Mouse (Mus musculus) ES-E14 (cell line): ENCODE results near the gene Ogfrl1. TPM values are rescaled to one million over a fixed set of nuclear protein-coding genes. Genes with fewer than 3 reads are reported as not detected.

Source experiments
- DNase-seq: peaks from one replicate; pipeline ENCODE4 v3.0.0-alpha.2; 2013; ENCODE audit warnings: low read depth, low spot score
- H3K27ac ChIP-seq: 2 replicates; pipeline ENCODE4 v1.5.1; 2012; ENCODE audit warnings: low read depth, mild to moderate bottlenecking, low read length, moderate library complexity, mixed read lengths; ENCODE audit not compliant: poor library complexity, insufficient read depth, severe bottlenecking
- H3K36me3 ChIP-seq: 2 replicates; pipeline ENCODE4 v1.6.1; 2012; ENCODE audit warnings: mild to moderate bottlenecking, low read length, moderate library complexity, mixed read lengths; ENCODE audit not compliant: control insufficient read depth, poor library complexity, insufficient read depth, severe bottlenecking
- H3K4me1 ChIP-seq, 2 experiments: fragments of 150-350 bp in 1 of 2; sonication (generic) in 1 of 2; 2 replicates each; pipeline ENCODE4 v1.6.1; 2012; ENCODE audit warnings: low read length in 2 of 2, mild to moderate bottlenecking in 1 of 2, mixed read lengths in 1 of 2; ENCODE audit not compliant: control insufficient read depth in 2 of 2, insufficient read depth in 2 of 2, poor library complexity in 1 of 2
- H3K4me3 ChIP-seq, 2 experiments: fragments of 150-350 bp in 1 of 2; sonication (generic) in 1 of 2; 2 replicates each; pipeline ENCODE4 v1.5.1; 2012; ENCODE audit warnings: low read length in 2 of 2, low read depth in 1 of 2, mild to moderate bottlenecking in 1 of 2, mixed read lengths in 1 of 2; ENCODE audit not compliant: insufficient read depth in 1 of 2, poor library complexity in 1 of 2, severe bottlenecking in 1 of 2
- H3K9ac ChIP-seq: 2 replicates; pipeline ENCODE4 v1.6.1; 2012; ENCODE audit warnings: low read depth, mild to moderate bottlenecking, low read length, mixed read lengths; ENCODE audit not compliant: poor library complexity, insufficient read depth, severe bottlenecking
- H3K9me3 ChIP-seq: fragments of 150-350 bp; sonication (generic); 2 replicates; pipeline ENCODE4 v1.6.1; 2012; ENCODE audit warnings: low read depth, mild to moderate bottlenecking, low read length; ENCODE audit not compliant: control insufficient read depth, insufficient read depth
- CHD2 ChIP-seq: IDR thresholded peaks from 2 replicates; pipeline ENCODE4 v1.6.1; 2014; ENCODE audit warnings: mild to moderate bottlenecking, low read depth, low read length, inconsistent platforms
- HCFC1 ChIP-seq: IDR thresholded peaks from 2 replicates; pipeline ENCODE4 v1.6.1; 2012; ENCODE audit warnings: low read length, inconsistent platforms, borderline replicate concordance; ENCODE audit not compliant: insufficient read depth
- MAFK ChIP-seq: IDR thresholded peaks from 2 replicates; pipeline ENCODE4 v1.6.1; 2014; ENCODE audit warnings: mild to moderate bottlenecking, low read depth, low read length, inconsistent platforms; ENCODE audit not compliant: insufficient read depth
- ZC3H11A ChIP-seq: IDR thresholded peaks from 2 replicates; pipeline ENCODE4 v1.6.1; 2012; ENCODE audit warnings: low read depth, mild to moderate bottlenecking, inconsistent platforms, low read length, borderline replicate concordance
- ZNF384 ChIP-seq: IDR thresholded peaks from 2 replicates; pipeline ENCODE4 v1.6.1; 2012; ENCODE audit warnings: low read depth, low read length, inconsistent platforms
- in situ Hi-C, 2 experiments: fragments of 600-800 bp; cut with MboI; formaldehyde crosslinking; loops; one replicate each; pipeline ENCODE4 v1.15.1; 2025; ENCODE audit warnings: low sequenced_read_pairs in 2 of 2, inconsistent platforms in 1 of 2; ENCODE audit not compliant: unreplicated experiment in 2 of 2
- total RNA-seq: library from RNA; depleted of rRNA; stranded (reverse); fragments of 300-350 nt; gene quantifications from 2 replicates; pipeline ENCODE4 v1.2.3, GENCODE M21; 2012

The Ogfrl1 gene
- total RNA-seq, 1 experiment: 3.9 TPM

- in situ Hi-C loops: no loop called here
- Histone ChIP-seq H3K4me3 (no peak overlapping the region), H3K27ac (no peak overlapping the region), H3K9me3 (no peaks in the 10 kb centered on the region), H3K9ac (no peak overlapping the region), H3K36me3 (peaks cover 3% of the 10 kb centered on the region), H3K4me1 (peaks cover 0 to 2% of the 10 kb centered on the region in 2 experiments; a peak in 2 of 4 replicates)
- TF ChIP-seq ZNF384: no peak
- TF ChIP-seq ZC3H11A: no peak
- no peak for TF ChIP-seq CHD2
- no peak for TF ChIP-seq MAFK
- TF ChIP-seq HCFC1: no peak
- no peak for DNase-seq
Observed at GRCm38 (mm10) chr1:23374156-23374555, 23.4 kb downstream of the Ogfrl1 start.

DNA sequence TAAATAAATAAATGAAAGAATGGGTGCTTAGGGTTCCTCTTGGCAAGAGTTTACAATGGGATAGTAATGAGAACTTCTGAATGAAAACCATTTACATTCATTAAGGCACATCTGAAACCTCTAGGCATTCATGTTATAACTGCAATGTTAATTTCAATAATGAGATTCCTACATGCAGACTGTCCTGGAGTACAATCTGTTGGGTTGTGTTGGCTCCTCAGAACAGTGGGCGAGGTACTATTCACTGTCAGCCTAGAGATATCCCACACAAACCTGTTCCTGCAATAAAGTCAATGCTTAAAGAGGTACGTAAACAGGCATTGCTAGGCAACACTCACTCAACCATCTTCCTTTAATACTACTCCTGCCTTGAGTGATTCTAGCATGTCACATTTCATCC is 32.0 kb downstream of the Ogfrl1 start:
- Histone ChIP-seq H3K9ac (no peak overlapping the region), H3K27ac (no peak overlapping the region), H3K9me3 (no peaks in the 10 kb centered on the region), H3K36me3 (no peaks in the 10 kb centered on the region; the same call in 1 of the 2 replicates), H3K4me3 (no peak overlapping the region), H3K4me1 (no peaks in the 10 kb centered on the region)
- in situ Hi-C loops: no loop called here
- TF ChIP-seq HCFC1 (no peak), MAFK (no peak), ZC3H11A (no peak), ZNF384 (no peak), CHD2 (no peak)
- DNase-seq: no peak

DNA sequence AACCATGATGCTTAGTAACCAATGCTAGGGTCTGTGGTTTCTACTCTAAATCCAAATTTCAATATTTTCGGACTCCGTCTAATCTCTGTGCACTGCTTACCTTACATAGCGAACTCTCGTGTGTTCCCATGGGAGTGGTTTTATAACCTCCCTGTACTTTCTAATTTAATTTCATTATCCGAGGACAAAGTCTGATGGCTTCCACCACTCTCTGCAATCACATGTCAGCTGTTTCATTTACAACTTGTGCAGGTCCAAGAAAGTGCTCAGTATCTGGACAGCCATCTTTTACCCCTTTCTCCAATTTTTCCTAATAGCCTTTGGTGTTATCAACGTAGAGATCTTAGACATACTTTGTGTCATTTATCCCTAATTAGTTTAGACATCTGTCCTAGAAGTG is 44.7 kb downstream of the Ogfrl1 start:
- in situ Hi-C loops: no loop called here
- Histone ChIP-seq H3K4me1 (no peaks in the 10 kb centered on the region), H3K9ac (no peak overlapping the region), H3K27ac (no peak overlapping the region), H3K36me3 (no peaks in the 10 kb centered on the region), H3K9me3 (no peaks in the 10 kb centered on the region), H3K4me3 (no peak overlapping the region)
- DNase-seq: no peak
- TF ChIP-seq MAFK (no peak), CHD2 (no peak), HCFC1 (no peak), ZNF384 (no peak), ZC3H11A (no peak)

DNA sequence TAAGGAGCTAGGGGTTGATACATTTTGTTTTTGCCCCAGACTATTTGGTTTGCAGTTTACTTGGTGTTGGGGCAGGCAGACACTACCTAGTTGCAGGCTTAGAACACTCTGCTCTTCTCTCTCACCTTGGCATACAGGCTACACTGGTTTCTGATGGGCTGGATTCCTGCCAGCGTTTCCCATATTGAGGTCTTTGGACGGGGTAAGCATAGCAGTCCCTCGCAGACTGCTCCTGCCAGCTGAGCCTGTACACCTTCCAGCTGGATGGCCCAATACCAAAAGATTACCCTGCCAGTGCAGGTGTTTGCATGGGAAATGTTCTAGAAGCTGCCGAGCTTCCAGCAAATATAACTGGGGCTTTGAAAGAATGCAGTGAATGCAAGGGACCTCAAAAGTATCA is 45.8 kb downstream of the Ogfrl1 start:
- TF ChIP-seq ZNF384 (no peak), MAFK (no peak), CHD2 (no peak), HCFC1 (no peak), ZC3H11A (no peak)
- Histone ChIP-seq H3K27ac (no peak overlapping the region), H3K9ac (no peak overlapping the region), H3K4me1 (no peaks in the 10 kb centered on the region), H3K4me3 (no peak overlapping the region), H3K36me3 (no peaks in the 10 kb centered on the region), H3K9me3 (no peaks in the 10 kb centered on the region)
- in situ Hi-C loops: no loop called here
- DNase-seq: no peak

DNA sequence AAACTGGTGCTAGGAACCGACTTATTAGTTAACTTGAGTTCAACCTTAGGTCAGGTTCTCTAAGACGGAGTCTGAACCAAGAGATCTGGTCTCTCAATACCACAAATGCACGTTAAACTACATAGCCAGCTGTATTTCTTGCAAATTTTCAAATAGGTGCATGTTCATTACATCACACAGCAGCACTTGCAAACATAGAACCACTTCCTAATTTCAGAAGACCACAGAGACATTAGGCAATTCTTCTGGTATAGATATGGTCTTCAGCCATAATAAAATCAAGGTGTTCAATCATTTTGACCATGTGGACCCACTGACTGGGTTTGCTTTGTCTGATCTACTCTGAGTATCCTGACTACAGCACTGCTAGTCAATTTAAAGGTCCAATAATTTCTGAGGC is 51.9 kb downstream of the Ogfrl1 start:
- H3K9ac ChIP-seq: no peak overlapping the region
- no peaks in the 10 kb centered on the region for H3K36me3 ChIP-seq
- TF ChIP-seq ZNF384: no peak
- TF ChIP-seq ZC3H11A: no peak
- TF ChIP-seq MAFK: no peak
- DNase-seq: no peak
- H3K9me3 ChIP-seq: no peaks in the 10 kb centered on the region
- in situ Hi-C loops: no loop called here
- H3K4me3 ChIP-seq: no peak overlapping the region
- H3K27ac ChIP-seq: no peak overlapping the region
- H3K4me1 ChIP-seq: no peaks in the 10 kb centered on the region
